Mouse (Mus musculus) left cerebral cortex, adult 18-20 months (tissue): ENCODE measurements around the gene Olfr638. TPM values are rescaled to one million over a fixed set of nuclear protein-coding genes. Genes with fewer than 3 reads are reported as not detected.
"Not testable (repeated sequence)": the region's sequence is repeated elsewhere in the genome, so short reads cannot be mapped to it uniquely, and the experiment has no call there.

Experiments
- DNase-seq, 2 experiments: peaks; one replicate each; pipeline ENCODE4 v3.0.0; 2021 to 2022; ENCODE audit warnings: low spot score in 2 of 2, mixed read lengths in 1 of 2
- long read RNA-seq, 2 experiments: library from polyadenylated mRNA; stranded (forward); transcript quantifications; one replicate each; pipeline ENCODE4 v2.0.0; 2021
- total RNA-seq, 2 experiments: library from RNA; stranded (reverse); gene quantifications; 2 replicates each; pipeline ENCODE4 v1.2.3; 2021

Olfr638 gene
- not detected for total RNA-seq
- long read RNA-seq, experiment 1, result 0 reads
- long read RNA-seq, experiment 2, result 0 reads

GRCm38 (mm10) chr7:103998446-103998845 lies at the start of gene Olfr638:
Gene Olfr638, plus strand, starts transcription at chr7:103998746.
- no peak for DNase-seq

GRCm38 (mm10) chr7:103966873-103967272 lies 31.7 kb upstream of the Olfr638 start:
- not testable (repeated sequence) for DNase-seq

- DNase-seq, result no peak
Measured at GRCm38 (mm10) chr7:103970852-103971251, 27.7 kb upstream of the Olfr638 start, which contains the start of gene Olfr635. Gene Olfr635, plus strand, starts transcription at chr7:103971152.

- DNase-seq, result no peak
Measured at GRCm38 (mm10) chr7:103971782-103972181, 26.8 kb upstream of the Olfr638 start.

- no peak for DNase-seq
Measured at GRCm38 (mm10) chr7:103999124-103999523, 578 bp downstream of the Olfr638 start.

GRCm38 (mm10) chr7:104017203-104017602 lies 18.7 kb downstream of the Olfr638 start, which contains the start of gene Olfr639:
Gene Olfr639, minus strand, starts transcription at chr7:104017303.
- DNase-seq, result no peak

- DNase-seq, result no peak
Measured at GRCm38 (mm10) chr7:104018953-104019352, 20.4 kb downstream of the Olfr638 start.

GRCm38 (mm10) chr7:104021651-104022050 lies 23.1 kb downstream of the Olfr638 start:
- no peak for DNase-seq

- DNase-seq, result no peak
Measured at GRCm38 (mm10) chr7:104025473-104025872, 26.9 kb downstream of the Olfr638 start, which contains the start of gene Olfr640. Gene Olfr640, minus strand, starts transcription at chr7:104025573.

GRCm38 (mm10) chr7:104026978-104027377 lies 28.4 kb downstream of the Olfr638 start:
- DNase-seq, result no peak

- no peak for DNase-seq
Measured at GRCm38 (mm10) chr7:104035145-104035544, 36.6 kb downstream of the Olfr638 start, which contains the start of gene Olfr641. Gene Olfr641, plus strand, starts transcription at chr7:104035445.

GRCm38 (mm10) chr7:104050745-104051144 lies 52.2 kb downstream of the Olfr638 start:
- DNase-seq, result no peak

GRCm38 (mm10) chr7:104052566-104052965 lies 54.0 kb downstream of the Olfr638 start, which contains the start of gene Olfr642:
Gene Olfr642, minus strand, starts transcription at chr7:104052666.
- no peak for DNase-seq

Other genes starting within 250 kb of the Olfr638 start
- not detected for gene Olfr630, start 241.4 kb upstream of the Olfr638 start, total RNA-seq
- not detected for gene Olfr69, start 227.2 kb upstream of the Olfr638 start, total RNA-seq
- not detected for gene Olfr68, start 219.0 kb upstream of the Olfr638 start, total RNA-seq
- not detected for gene Olfr67, start 206.9 kb upstream of the Olfr638 start, total RNA-seq
- gene Hbb-bt, start 184.8 kb upstream of the Olfr638 start, total RNA-seq, result 10 to 100 TPM; 40.8 to 52.6 TPM
- 100 to 1,000 TPM; 337 to 460 TPM for gene Hbb-bs, start 170.7 kb upstream of the Olfr638 start, total RNA-seq
- not detected for gene Hbb-bh2, start 158.2 kb upstream of the Olfr638 start, total RNA-seq
- gene Hbb-bh1, start 155.6 kb upstream of the Olfr638 start, total RNA-seq, result not detected
- gene Hbb-y, start 145.5 kb upstream of the Olfr638 start, total RNA-seq, result not detected
- not detected for gene Olfr66, start 112.5 kb upstream of the Olfr638 start, total RNA-seq
- gene Olfr64, start 104.3 kb upstream of the Olfr638 start, total RNA-seq, result not detected
- not detected for gene Olfr65, start 95.3 kb upstream of the Olfr638 start, total RNA-seq
- gene Olfr631, start 69.9 kb upstream of the Olfr638 start, total RNA-seq, result not detected
- gene Olfr632, start 64.4 kb upstream of the Olfr638 start, total RNA-seq, result not detected
- not detected for gene Olfr633, start 54.3 kb upstream of the Olfr638 start, total RNA-seq
- under 1 TPM in 1 of 2 experiments, not detected in 1; 0.05 TPM for gene Olfr635, start 27.6 kb upstream of the Olfr638 start, total RNA-seq
- under 1 TPM; 0.07 to 0.09 TPM for gene Olfr639, start 18.6 kb downstream of the Olfr638 start, total RNA-seq
- not detected for gene Olfr640, start 26.8 kb downstream of the Olfr638 start, total RNA-seq
- not detected for gene Olfr641, start 36.7 kb downstream of the Olfr638 start, total RNA-seq
- gene Olfr642, start 53.9 kb downstream of the Olfr638 start, total RNA-seq, result not detected
- not detected for gene 4930516K23Rik, start 62.7 kb downstream of the Olfr638 start, total RNA-seq
- not detected for gene Olfr644, start 73.1 kb downstream of the Olfr638 start, total RNA-seq
- gene Olfr645, start 86.7 kb downstream of the Olfr638 start, total RNA-seq, result not detected
- gene Olfr646, start 106.1 kb downstream of the Olfr638 start, total RNA-seq, result not detected
- gene Ubqln5, start 131.1 kb downstream of the Olfr638 start, total RNA-seq, result not detected
- gene Olfr643, start 138.7 kb downstream of the Olfr638 start, total RNA-seq, result not detected
- gene Ubqln3, start 144.5 kb downstream of the Olfr638 start, total RNA-seq, result not detected
- not detected for gene Ubqlnl, start 151.8 kb downstream of the Olfr638 start, total RNA-seq
- gene Olfm5, start 166.1 kb downstream of the Olfr638 start, total RNA-seq, result not detected
- under 1 TPM; 0.21 to 0.26 TPM for gene Olfr648, start 184.6 kb downstream of the Olfr638 start, total RNA-seq
- gene Olfr649, start 197.2 kb downstream of the Olfr638 start, total RNA-seq, result not detected
- gene Trim6, start 220.0 kb downstream of the Olfr638 start, total RNA-seq, result not detected
- gene Trim34a, start 245.7 kb downstream of the Olfr638 start, total RNA-seq, result 1 to 10 TPM in 1 of 2 experiments, under 1 TPM in 1; 1.00 to 1.3 TPM